In genomic region chr14:28160852-28161251, GRCm38 (mm10) we compare ENCODE assay signal across 13 mouse cellular contexts.
"Had no signal": no experiment of that assay in that cellular context is flagged by ENCODE, and none has a peak within 500 bp of the region (broad histone marks: within the 10 kb centered on the region; RNA-seq: fewer than 3 reads in every experiment).

No protein-coding gene starts in this region.

- DNase-seq: lung, adult 18-20 months; lung, embryonic 14.5 days; lung, postnatal 10 days; lung, postnatal 4 days; midbrain, embryonic 14.5 days; retina, postnatal 1 day; right cerebral cortex, adult 18-20 months; right cerebral cortex, postnatal 25 days; right cerebral cortex, postnatal 4 days; thymus, adult 18-20 months; thymus, postnatal 14 days; thymus, postnatal 36 days had no signal

- ATAC-seq: midbrain, embryonic 16.5 days had no signal
